Mouse (Mus musculus) heart, adult 11 months (tissue): Measurements from ENCODE around the gene Cd38.

Experiments used
- DNase-seq: peaks from one replicate; pipeline ENCODE4 v3.0.0; 2022

Cd38 gene

DNA sequence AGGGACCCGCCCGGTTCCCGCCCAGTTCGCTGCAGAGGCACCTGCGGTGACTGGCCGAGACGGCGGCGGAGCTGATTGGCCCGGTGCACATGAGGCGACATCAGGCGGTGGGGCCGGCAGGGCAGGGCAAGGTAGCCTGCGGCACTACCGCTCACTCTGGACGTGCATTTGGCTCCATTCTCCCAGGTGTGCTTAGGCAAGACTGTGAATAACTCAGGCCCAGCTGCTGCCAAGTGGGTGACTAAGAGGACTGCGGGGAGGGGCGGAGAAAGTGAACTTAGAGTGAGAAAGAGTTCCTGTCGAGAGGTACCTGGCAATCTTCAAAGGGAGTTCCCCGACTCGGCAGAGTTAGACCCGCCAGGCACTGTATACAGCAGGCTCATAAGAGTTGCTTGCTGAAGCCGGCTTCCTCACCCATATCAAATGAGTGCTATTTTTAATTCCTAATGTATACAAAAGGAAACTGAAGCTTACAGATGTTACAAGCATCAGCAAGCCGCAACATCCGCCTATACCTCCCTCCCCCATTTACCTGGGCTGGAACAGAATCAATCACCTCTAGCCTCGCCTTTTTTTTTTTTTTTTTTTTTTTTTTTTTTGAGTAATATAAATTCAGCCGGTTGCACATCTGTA lies 79.9 kb downstream of the Cd38 start:
- peak; percentile 92 for DNase-seq

DNA sequence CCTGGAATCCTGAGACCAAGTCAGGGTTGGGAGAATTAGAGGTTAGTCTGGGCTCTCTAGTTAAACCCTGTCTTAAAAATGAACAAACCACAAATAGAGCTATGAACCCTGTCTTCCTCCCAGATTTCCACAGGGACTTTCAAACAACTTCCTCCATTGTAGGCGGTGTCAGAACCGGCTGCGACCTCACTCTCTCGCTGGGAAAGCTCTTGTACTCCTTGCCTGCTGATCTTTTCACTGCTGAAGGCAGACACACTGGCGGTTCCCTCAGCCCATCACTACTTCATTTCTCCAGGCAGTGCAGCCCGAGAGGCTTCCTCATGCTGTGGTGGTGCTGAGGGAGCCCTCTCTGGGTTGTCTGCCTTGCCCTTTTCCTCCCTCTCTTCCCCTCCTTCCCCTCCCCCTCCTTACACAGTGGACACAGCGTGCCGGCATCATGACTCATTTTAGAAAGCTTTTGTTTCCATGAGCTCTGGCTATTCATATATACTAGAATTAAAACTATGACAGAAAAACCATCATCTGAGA lies 80.5 kb downstream of the Cd38 start:
- DNase-seq: peak; percentile 92

DNA sequence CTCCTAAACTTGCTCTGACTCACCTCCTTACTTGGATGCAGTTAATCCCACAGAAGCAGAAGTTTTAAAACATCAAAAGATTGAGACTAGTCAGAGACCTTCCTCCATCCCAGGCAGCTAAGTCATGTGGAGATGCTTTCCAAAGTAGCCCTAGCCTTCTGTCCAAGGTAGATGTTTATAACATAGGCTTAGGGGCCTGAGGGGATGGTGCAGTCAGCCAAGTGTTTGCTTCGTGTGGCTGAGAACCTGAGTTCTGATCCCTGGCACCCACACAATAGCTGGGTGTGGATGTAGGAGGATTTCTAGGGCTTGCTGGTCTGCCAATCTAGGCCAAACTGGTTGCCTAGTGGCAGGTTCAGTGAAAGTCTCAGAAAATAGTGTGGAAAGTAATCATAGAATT lies 84.9 kb downstream of the Cd38 start:
- DNase-seq: peak; percentile 63

DNA sequence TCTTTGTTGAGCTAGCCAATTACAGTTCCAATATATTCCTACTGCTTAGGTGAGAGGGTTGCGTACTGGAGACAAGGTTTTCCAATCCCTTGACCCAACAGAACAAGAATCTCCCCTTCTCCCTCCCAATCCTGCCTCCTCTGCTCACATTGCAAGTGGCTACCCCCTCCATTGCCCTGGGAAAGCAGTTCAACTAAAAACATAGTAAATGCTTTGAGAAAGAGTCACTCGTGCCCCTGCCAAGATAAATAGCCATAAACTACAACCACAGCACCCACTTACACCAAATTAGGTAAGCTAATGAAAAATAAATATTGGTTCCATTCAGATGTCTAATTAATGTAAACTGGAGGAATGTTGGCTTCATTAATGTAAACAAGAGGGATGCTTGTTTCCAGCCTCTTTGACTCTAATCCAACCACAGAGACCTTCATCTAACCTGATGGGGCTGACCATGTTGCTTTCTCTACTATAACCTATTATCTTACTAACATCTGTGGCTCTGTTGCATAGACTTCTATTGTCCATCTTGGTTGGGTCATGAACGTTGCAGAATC lies 91.6 kb downstream of the Cd38 start:
- peak; percentile 24 for DNase-seq

DNA sequence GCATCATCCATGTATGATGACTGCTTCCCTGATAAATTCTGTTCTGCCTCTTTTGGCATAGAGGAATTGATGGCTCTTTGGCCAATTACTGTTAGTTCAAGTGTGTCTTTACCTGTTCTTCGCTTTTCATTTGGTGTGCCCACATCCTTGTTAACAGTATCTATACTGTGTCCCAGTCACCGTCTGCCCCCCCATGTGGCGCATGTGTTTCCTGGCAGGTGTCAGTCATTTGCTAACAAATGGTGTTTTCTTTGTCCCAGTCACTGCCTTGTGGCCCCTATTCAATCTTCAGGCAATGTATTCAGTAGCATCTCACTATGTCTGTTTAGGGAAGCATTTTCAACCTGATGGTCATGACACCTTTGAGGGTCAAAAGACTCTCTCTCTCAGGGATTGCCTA lies 92.7 kb downstream of the Cd38 start:
- DNase-seq: peak; percentile 42
